Mouse (Mus musculus): Measurements from ENCODE around the gene Rnd2. TPM values are rescaled to one million over a fixed set of nuclear protein-coding genes. Genes with fewer than 3 reads are reported as not detected.
A peak's percentile ranks its signal among the peaks of the same experiment; 100 is the strongest.

Gene Rnd2
- polyA plus RNA-seq, 1 experiment from 2014 or later, result 7.6 TPM

- Histone ChIP-seq H3K4me2 (ENCODE audit: low read depth, low read length) (no peak overlapping the region), H3K9ac (ENCODE audit: low read length) (no peak overlapping the region), H3K4me3 (ENCODE audit: low read length) (no peak overlapping the region), H3K27me3 (ENCODE audit: control insufficient read depth, insufficient read depth, low read depth, low read length) (no peaks in the 10 kb centered on the region), H3K36me3 (ENCODE audit: control insufficient read depth, insufficient read depth, low read length) (no peaks in the 10 kb centered on the region), H3K4me1 (replicated peaks; ENCODE audit: control insufficient read depth, insufficient read depth, low read length) (peaks cover 14% of the 10 kb centered on the region; the same call in 1 of the 2 replicates), H3K9me3 (ENCODE audit: control insufficient read depth, low read length) (no peaks in the 10 kb centered on the region), H3K27ac (ENCODE audit: low read length) (no peak overlapping the region)
- no peak for ATAC-seq (ENCODE audit: low read depth)
- 57% methylated on average over 10 of the region's 10 CpGs for WGBS
Observed at GRCm38 (mm10) chr11:101452093-101452774, 12.6 kb upstream of the Rnd2 start.

DNA sequence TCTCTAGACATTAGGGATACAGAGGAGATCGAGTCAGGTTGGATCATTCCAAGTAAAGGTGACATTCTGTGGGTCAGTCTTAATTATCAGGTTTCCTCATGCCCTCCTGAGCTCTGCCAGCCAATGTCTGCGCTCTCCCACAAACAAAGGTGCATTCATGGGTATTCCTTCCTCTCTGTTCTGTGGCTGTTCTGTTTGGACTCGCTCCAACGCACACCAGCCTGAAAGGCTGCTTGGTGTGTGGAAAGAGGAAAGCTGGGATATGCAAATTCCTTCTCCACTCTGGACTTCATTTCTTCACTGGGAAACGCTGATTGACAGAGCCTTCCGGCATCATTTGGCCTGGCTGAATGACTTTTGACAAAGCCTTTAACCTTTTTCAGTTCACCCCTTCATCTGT lies 10.1 kb upstream of the Rnd2 start:
- ATAC-seq (ENCODE audit: low read depth), result no peak
- peaks cover 4% of the 10 kb centered on the region; the same call in 1 of the 2 replicates for H3K4me1 ChIP-seq (replicated peaks; ENCODE audit: control insufficient read depth, insufficient read depth, low read length)
- peak overlapping the region; percentile 10; the same call in 1 of the 2 replicates for H3K27ac ChIP-seq (ENCODE audit: low read length)
- no peaks in the 10 kb centered on the region for H3K27me3 ChIP-seq (ENCODE audit: control insufficient read depth, insufficient read depth, low read depth, low read length)
- no peak overlapping the region for H3K9ac ChIP-seq (ENCODE audit: low read length)
- H3K4me2 ChIP-seq (ENCODE audit: low read depth, low read length), result no peak overlapping the region
- 0 out of 2 replicates have a peak, but pooled peaks cover 2% of the 10 kb centered on the region for H3K36me3 ChIP-seq (ENCODE audit: control insufficient read depth, insufficient read depth, low read length)
- no peak overlapping the region for H3K4me3 ChIP-seq (ENCODE audit: low read length)
- no peaks in the 10 kb centered on the region for H3K9me3 ChIP-seq (ENCODE audit: control insufficient read depth, low read length)
- WGBS, result 63% methylated on average over 6 of the region's 6 CpGs

DNA sequence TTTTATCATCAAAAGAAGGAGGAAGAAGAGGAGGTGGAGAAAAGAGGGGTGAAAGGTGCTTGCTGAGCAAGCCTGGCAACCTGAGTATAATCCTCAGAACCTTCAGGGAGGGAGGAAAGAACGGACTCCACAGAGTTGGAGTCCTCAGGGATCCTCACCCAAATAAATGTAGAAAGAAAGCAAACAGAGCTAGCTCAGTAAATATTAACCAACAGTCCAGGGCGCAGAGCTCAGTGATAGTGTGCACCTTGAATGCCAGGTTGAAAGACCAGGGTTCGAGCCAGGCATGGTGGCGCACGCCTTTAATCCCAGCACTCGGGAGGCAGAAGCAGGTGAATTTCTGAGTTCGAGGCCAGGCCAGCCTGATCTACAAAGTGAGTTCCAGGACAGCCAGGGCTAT lies 9.2 kb upstream of the Rnd2 start:
- H3K27ac ChIP-seq (ENCODE audit: low read length), result no peak overlapping the region
- H3K4me2 ChIP-seq (ENCODE audit: low read depth, low read length), result no peak overlapping the region
- 69% methylated on average over 7 of the region's 7 CpGs for WGBS
- H3K4me1 ChIP-seq (replicated peaks; ENCODE audit: control insufficient read depth, insufficient read depth, low read length), result peaks cover 4% of the 10 kb centered on the region; the same call in 1 of the 2 replicates
- no peak overlapping the region for H3K9ac ChIP-seq (ENCODE audit: low read length)
- no peak overlapping the region for H3K4me3 ChIP-seq (ENCODE audit: low read length)
- no peaks in the 10 kb centered on the region for H3K9me3 ChIP-seq (ENCODE audit: control insufficient read depth, low read length)
- no peaks in the 10 kb centered on the region for H3K27me3 ChIP-seq (ENCODE audit: control insufficient read depth, insufficient read depth, low read depth, low read length)
- no peak for ATAC-seq (ENCODE audit: low read depth)
- H3K36me3 ChIP-seq (ENCODE audit: control insufficient read depth, insufficient read depth, low read length), result 0 out of 2 replicates have a peak, but pooled peaks cover 7% of the 10 kb centered on the region

GRCm38 (mm10) chr11:101457631-101458030 lies 7.2 kb upstream of the Rnd2 start:
- 89% methylated on average over 9 of the region's 9 CpGs for WGBS
- no peak for ATAC-seq (ENCODE audit: low read depth)
- H3K4me3 ChIP-seq (ENCODE audit: low read length), result no peak overlapping the region
- 0 out of 2 replicates have a peak, but pooled peaks cover 7% of the 10 kb centered on the region for H3K36me3 ChIP-seq (ENCODE audit: control insufficient read depth, insufficient read depth, low read length)
- no peak overlapping the region for H3K4me2 ChIP-seq (ENCODE audit: low read depth, low read length)
- H3K4me1 ChIP-seq (replicated peaks; ENCODE audit: control insufficient read depth, insufficient read depth, low read length), result peaks cover 7% of the 10 kb centered on the region; the same call in 1 of the 2 replicates
- H3K27me3 ChIP-seq (ENCODE audit: control insufficient read depth, insufficient read depth, low read depth, low read length), result no peaks in the 10 kb centered on the region
- no peaks in the 10 kb centered on the region for H3K9me3 ChIP-seq (ENCODE audit: control insufficient read depth, low read length)
- no peak overlapping the region for H3K9ac ChIP-seq (ENCODE audit: low read length)
- no peak overlapping the region for H3K27ac ChIP-seq (ENCODE audit: low read length)

GRCm38 (mm10) chr11:101458217-101458616 lies 6.6 kb upstream of the Rnd2 start:
- WGBS, result 81% methylated on average over 12 of the region's 12 CpGs

DNA sequence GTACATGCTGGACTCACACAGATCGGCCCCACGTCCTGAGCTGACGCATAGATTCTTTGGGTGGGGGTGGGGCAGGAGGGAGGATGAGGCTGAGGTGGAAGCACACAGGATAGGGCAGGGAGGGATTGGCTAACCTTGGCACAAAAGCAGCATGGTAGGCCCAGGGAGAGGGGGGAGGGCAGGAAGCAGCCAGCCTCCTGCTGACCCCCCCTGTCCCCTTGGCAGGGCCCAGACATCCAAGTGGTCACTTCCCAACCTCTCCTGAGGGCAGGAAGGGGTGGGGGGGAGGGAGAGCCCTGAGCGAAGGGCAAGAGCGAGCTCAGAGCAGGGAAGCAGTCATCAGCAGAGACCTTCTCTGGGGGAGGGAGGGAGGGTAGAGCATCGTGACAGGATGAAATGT lies 5.1 kb upstream of the Rnd2 start:
- Histone ChIP-seq H3K36me3 (ENCODE audit: control insufficient read depth, insufficient read depth, low read length) (0 out of 2 replicates have a peak, but pooled peaks cover 7% of the 10 kb centered on the region), H3K9ac (ENCODE audit: low read length) (no peak overlapping the region)

More at GRCm38 (mm10) chr11:101458217-101458616, 6.6 kb upstream of the Rnd2 start:
- no peaks in the 10 kb centered on the region for H3K9me3 ChIP-seq (ENCODE audit: control insufficient read depth, low read length)
- no peak for ATAC-seq (ENCODE audit: low read depth)
- H3K27me3 ChIP-seq (ENCODE audit: control insufficient read depth, insufficient read depth, low read depth, low read length), result no peaks in the 10 kb centered on the region
- H3K9ac ChIP-seq (ENCODE audit: low read length), result no peak overlapping the region
- no peak overlapping the region for H3K4me2 ChIP-seq (ENCODE audit: low read depth, low read length)
- H3K27ac ChIP-seq (ENCODE audit: low read length), result no peak overlapping the region
- no peak overlapping the region for H3K4me3 ChIP-seq (ENCODE audit: low read length)
- 0 out of 2 replicates have a peak, but pooled peaks cover 7% of the 10 kb centered on the region for H3K36me3 ChIP-seq (ENCODE audit: control insufficient read depth, insufficient read depth, low read length)
- H3K4me1 ChIP-seq (replicated peaks; ENCODE audit: control insufficient read depth, insufficient read depth, low read length), result peaks cover 9% of the 10 kb centered on the region; the same call in 1 of the 2 replicates

DNA sequence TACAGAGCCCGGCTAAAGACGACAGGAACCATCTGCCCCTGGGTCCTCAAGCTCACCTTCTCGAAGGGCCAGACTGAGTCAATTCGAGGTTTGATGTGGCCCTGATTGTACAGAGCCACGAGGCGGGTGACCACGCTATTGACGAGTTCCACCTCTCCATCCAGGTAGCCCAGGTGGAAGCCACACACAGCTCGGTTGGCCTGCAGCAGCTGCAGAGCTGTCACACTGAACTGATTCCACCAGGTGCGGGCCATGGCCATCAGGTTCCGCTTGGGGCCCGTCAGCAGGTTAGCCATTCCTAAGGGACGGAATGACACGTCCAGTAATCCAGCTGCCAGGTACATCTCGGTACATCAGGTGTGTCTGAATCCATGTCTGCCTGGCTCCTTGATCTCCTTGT lies 4.5 kb upstream of the Rnd2 start:
- Histone ChIP-seq H3K27me3 (ENCODE audit: control insufficient read depth, insufficient read depth, low read depth, low read length) (no peaks in the 10 kb centered on the region), H3K27ac (ENCODE audit: low read length) (no peak overlapping the region), H3K4me2 (ENCODE audit: low read depth, low read length) (no peak overlapping the region), H3K36me3 (ENCODE audit: control insufficient read depth, insufficient read depth, low read length) (0 out of 2 replicates have a peak, but pooled peaks cover 7% of the 10 kb centered on the region), H3K4me1 (replicated peaks; ENCODE audit: control insufficient read depth, insufficient read depth, low read length) (peaks cover 16% of the 10 kb centered on the region; the same call in 1 of the 2 replicates), H3K9me3 (ENCODE audit: control insufficient read depth, low read length) (no peaks in the 10 kb centered on the region), H3K9ac (ENCODE audit: low read length) (no peak overlapping the region), H3K4me3 (ENCODE audit: low read length) (no peak overlapping the region)
- no peak for ATAC-seq (ENCODE audit: low read depth)
- WGBS, result 76% methylated on average over 15 of the region's 15 CpGs

More for the DNA sequence above, 5.1 kb upstream of the Rnd2 start:
- Histone ChIP-seq H3K9me3 (ENCODE audit: control insufficient read depth, low read length) (no peaks in the 10 kb centered on the region), H3K4me3 (ENCODE audit: low read length) (no peak overlapping the region), H3K4me2 (ENCODE audit: low read depth, low read length) (no peak overlapping the region), H3K27ac (ENCODE audit: low read length) (no peak overlapping the region), H3K27me3 (ENCODE audit: control insufficient read depth, insufficient read depth, low read depth, low read length) (no peaks in the 10 kb centered on the region), H3K4me1 (replicated peaks; ENCODE audit: control insufficient read depth, insufficient read depth, low read length) (peaks cover 17% of the 10 kb centered on the region; the same call in 1 of the 2 replicates)
- peak; percentile 59 for ATAC-seq (ENCODE audit: low read depth)
- 33% methylated on average over 6 of the region's 6 CpGs for WGBS

DNA sequence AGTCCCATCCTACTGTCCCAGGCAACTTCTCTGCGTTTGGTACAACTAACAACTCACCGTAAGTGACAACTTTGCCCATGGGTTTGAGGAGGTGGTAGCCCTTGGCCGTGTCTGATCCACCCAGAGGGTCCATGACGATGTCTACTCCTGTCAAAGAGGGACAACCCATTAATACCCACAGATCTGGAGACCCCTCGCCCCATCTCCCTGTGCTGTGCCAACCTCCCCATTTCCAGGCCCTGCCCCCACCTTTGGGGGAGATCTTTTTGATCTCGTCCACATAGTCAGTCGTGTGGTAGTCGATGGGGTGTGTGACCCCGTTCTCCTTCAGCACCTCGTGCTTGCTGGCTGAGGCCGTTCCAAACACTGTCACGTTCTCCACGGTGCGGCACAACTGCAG lies 2.7 kb upstream of the Rnd2 start:
- ATAC-seq (ENCODE audit: low read depth), result no peak
- Histone ChIP-seq H3K9me3 (ENCODE audit: control insufficient read depth, low read length) (no peaks in the 10 kb centered on the region), H3K36me3 (ENCODE audit: control insufficient read depth, insufficient read depth, low read length) (0 out of 2 replicates have a peak, but pooled peaks cover 7% of the 10 kb centered on the region), H3K27ac (ENCODE audit: low read length) (no peak overlapping the region), H3K4me3 (ENCODE audit: low read length) (no peak overlapping the region), H3K4me1 (replicated peaks; ENCODE audit: control insufficient read depth, insufficient read depth, low read length) (peaks cover 23% of the 10 kb centered on the region), H3K4me2 (ENCODE audit: low read depth, low read length) (no peak overlapping the region), H3K9ac (ENCODE audit: low read length) (no peak overlapping the region), H3K27me3 (ENCODE audit: control insufficient read depth, insufficient read depth, low read depth, low read length) (no peaks in the 10 kb centered on the region)
- WGBS, result 79% methylated on average over 14 of the region's 14 CpGs

DNA sequence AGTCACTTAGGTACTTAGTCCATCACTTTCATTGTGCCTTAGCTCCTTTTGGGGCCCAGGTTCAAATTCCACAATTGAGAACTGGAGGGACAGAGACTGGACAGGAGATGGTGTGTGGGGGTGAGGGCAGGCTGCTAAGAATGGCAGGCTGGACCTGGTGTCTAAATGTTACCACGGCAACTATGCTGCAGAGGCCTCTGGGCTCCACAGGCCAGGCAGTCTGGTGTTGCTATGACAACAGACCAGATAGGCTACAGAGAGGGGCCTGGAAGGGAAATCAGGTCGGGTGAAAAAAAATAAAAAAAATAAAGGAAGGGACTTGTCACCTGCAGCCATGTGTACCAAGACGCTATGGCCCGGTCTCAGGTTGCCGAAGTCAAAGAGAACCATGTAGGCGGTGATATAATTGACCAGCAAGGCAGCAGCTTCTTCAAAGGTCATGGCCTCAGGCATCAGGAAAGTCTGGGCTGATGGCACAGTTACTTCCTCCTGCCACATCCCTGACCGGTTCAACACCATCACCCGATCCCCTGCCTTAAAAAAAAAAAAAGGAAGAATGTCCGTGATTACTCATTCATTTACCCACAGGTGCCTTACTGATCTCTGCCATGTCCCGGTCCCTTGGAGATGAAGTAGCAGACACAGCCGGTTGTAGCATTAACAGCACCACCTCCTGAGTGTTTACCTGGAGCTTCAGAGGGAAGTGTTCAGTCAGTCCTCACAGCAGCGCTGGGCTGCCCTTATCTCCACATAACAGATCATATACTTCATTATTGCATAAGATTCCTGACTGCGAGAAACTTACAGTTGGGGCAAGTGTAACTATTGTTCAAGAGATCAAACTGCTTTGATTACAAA lies 2.0 kb upstream of the Rnd2 start:
- Histone ChIP-seq H3K36me3 (ENCODE audit: control insufficient read depth, insufficient read depth, low read length) (0 out of 2 replicates have a peak, but pooled peaks cover 7% of the 10 kb centered on the region), H3K27me3 (ENCODE audit: control insufficient read depth, insufficient read depth, low read depth, low read length) (no peaks in the 10 kb centered on the region), H3K4me3 (ENCODE audit: low read length) (no peak overlapping the region), H3K9me3 (ENCODE audit: control insufficient read depth, low read length) (no peaks in the 10 kb centered on the region), H3K4me2 (ENCODE audit: low read depth, low read length) (no peak overlapping the region), H3K27ac (ENCODE audit: low read length) (no peak overlapping the region), H3K9ac (ENCODE audit: low read length) (no peak overlapping the region), H3K4me1 (replicated peaks; ENCODE audit: control insufficient read depth, insufficient read depth, low read length) (peaks cover 26% of the 10 kb centered on the region)
- no peak for ATAC-seq (ENCODE audit: low read depth)
- WGBS, result 25% methylated on average over 13 of the region's 13 CpGs

Data from lung, embryonic 16.5 days (tissue).